Mouse (Mus musculus) CH12.LX (cell line): Measurements from ENCODE around the gene Slc13a2. TPM values are rescaled to one million over a fixed set of nuclear protein-coding genes. Genes with fewer than 3 reads are reported as not detected.

Source experiments
- DNase-seq: peaks from one replicate; pipeline ENCODE4 v3.0.0-alpha.2; 2013; ENCODE audit errors: extremely low read depth
- H3K27ac ChIP-seq: 2 replicates; pipeline ENCODE4 v1.5.1; 2012; ENCODE audit warnings: low read depth, mild to moderate bottlenecking, control low read depth, moderate library complexity; ENCODE audit not compliant: insufficient read depth
- H3K27me3 ChIP-seq: replicated peaks from 2 replicates; pipeline ENCODE3; 2012; ENCODE audit warnings: inconsistent platforms
- H3K36me3 ChIP-seq, 2 experiments: replicated peaks in 1 of 2; 2 replicates each; pipeline versions ENCODE3 to v1.6.1; 2012; ENCODE audit warnings: inconsistent platforms in 1 of 2, low read length in 1 of 2, mild to moderate bottlenecking in 1 of 2, mixed read lengths in 1 of 2, moderate library complexity in 1 of 2; ENCODE audit not compliant: control insufficient read depth in 1 of 2, insufficient read depth in 1 of 2
- H3K4me1 ChIP-seq, 2 experiments: 2 replicates each; pipeline ENCODE4 v1.6.1; 2012; ENCODE audit warnings: inconsistent platforms in 1 of 2, moderate library complexity in 1 of 2; ENCODE audit not compliant: insufficient read depth in 2 of 2, control insufficient read depth in 1 of 2
- H3K4me2 ChIP-seq: 2 replicates; pipeline ENCODE4 v1.6.1; 2012; ENCODE audit warnings: low read depth, mild to moderate bottlenecking, control low read depth; ENCODE audit not compliant: poor library complexity, insufficient read depth, severe bottlenecking
- H3K4me3 ChIP-seq, 3 experiments: fragments of 150-350 bp in 1 of 3; sonication (generic) in 1 of 3; replicated peaks in 1 of 3; 2 replicates each; pipeline versions ENCODE3 to v1.5.1; 2011 to 2012; ENCODE audit warnings: low read depth in 2 of 3, low read length in 2 of 3, mild to moderate bottlenecking in 2 of 3, moderate library complexity in 2 of 3, control low read depth in 1 of 3, improper control_type of control experiment in 1 of 3, inconsistent platforms in 1 of 3, mixed read lengths in 1 of 3; ENCODE audit not compliant: poor library complexity in 1 of 3
- H3K79me2 ChIP-seq: replicated peaks from 2 replicates; pipeline ENCODE4 v1.6.1; 2012; ENCODE audit warnings: mild to moderate bottlenecking, moderate library complexity; ENCODE audit not compliant: control insufficient read depth, poor library complexity, insufficient read depth, severe bottlenecking; ENCODE audit errors: extremely low read depth
- H3K9ac ChIP-seq: 2 replicates; pipeline ENCODE4 v1.6.1; 2012; ENCODE audit warnings: low read depth, mild to moderate bottlenecking, control low read depth, moderate library complexity; ENCODE audit not compliant: insufficient read depth
- H3K9me3 ChIP-seq: replicated peaks from 2 replicates; pipeline ENCODE3; 2012; ENCODE audit warnings: low read length, inconsistent platforms, mixed read lengths
- BHLHE40 ChIP-seq: IDR thresholded peaks from 2 replicates; pipeline ENCODE4 v1.6.1; 2011; ENCODE audit warnings: mild to moderate bottlenecking, low read depth, low read length, improper control_type of control experiment
- CHD2 ChIP-seq: IDR thresholded peaks from 2 replicates; pipeline ENCODE4 v1.6.1; 2011; ENCODE audit warnings: low read length, improper control_type of control experiment
- CTCF ChIP-seq, 2 experiments: IDR thresholded peaks in 1 of 2; conservative IDR thresholded peaks in 1 of 2; 2 replicates each; pipeline ENCODE4 v1.5.1; 2011 to 2012; ENCODE audit warnings: low read depth in 2 of 2, low read length in 2 of 2, improper control_type of control experiment in 1 of 2, inconsistent platforms in 1 of 2, mild to moderate bottlenecking in 1 of 2, moderate library complexity in 1 of 2
- GABPA ChIP-seq: IDR thresholded peaks from 2 replicates; pipeline ENCODE4 v1.6.1; 2012; ENCODE audit warnings: low read depth, low read length, improper control_type of control experiment, inconsistent platforms; ENCODE audit not compliant: insufficient replicate concordance
- HCFC1 ChIP-seq: IDR thresholded peaks from 2 replicates; pipeline ENCODE4 v1.6.1; 2012; ENCODE audit warnings: low read depth, mild to moderate bottlenecking, inconsistent platforms, low read length, improper control_type of control experiment
- KAT2A ChIP-seq: IDR thresholded peaks from 2 replicates; pipeline ENCODE4 v1.6.1; 2012; ENCODE audit warnings: low read length, improper control_type of control experiment, inconsistent platforms; ENCODE audit not compliant: insufficient replicate concordance
- MAFK ChIP-seq: IDR thresholded peaks from 2 replicates; pipeline ENCODE4 v1.6.1; 2011; ENCODE audit warnings: low read length, improper control_type of control experiment; ENCODE audit not compliant: insufficient replicate concordance
- MXI1 ChIP-seq: IDR thresholded peaks from 2 replicates; pipeline ENCODE4 v1.6.1; 2011; ENCODE audit warnings: mild to moderate bottlenecking, low read depth, low read length, improper control_type of control experiment
- NELFE ChIP-seq: IDR thresholded peaks from 2 replicates; pipeline ENCODE4 v1.6.1; 2011; ENCODE audit warnings: low read depth, low read length, improper control_type of control experiment
- POLR2A ChIP-seq: IDR thresholded peaks from 2 replicates; pipeline ENCODE4 v1.6.1; 2011; ENCODE audit warnings: low read depth, mild to moderate bottlenecking, improper control_type of control experiment, low read length
- RAD21 ChIP-seq: IDR thresholded peaks from 2 replicates; pipeline ENCODE4 v1.6.1; 2011; ENCODE audit warnings: low read depth, mild to moderate bottlenecking, low read length, improper control_type of control experiment, moderate library complexity
- RCOR1 ChIP-seq: conservative IDR thresholded peaks from 2 replicates; pipeline ENCODE4 v1.6.1; 2012; ENCODE audit warnings: low read depth, mild to moderate bottlenecking, inconsistent platforms, low read length, improper control_type of control experiment
- SIN3A ChIP-seq: IDR thresholded peaks from 2 replicates; pipeline ENCODE4 v1.6.1; 2012; ENCODE audit warnings: low read length, improper control_type of control experiment, inconsistent platforms
- SMC3 ChIP-seq: IDR thresholded peaks from 2 replicates; pipeline ENCODE4 v1.6.1; 2011; ENCODE audit warnings: low read depth, low read length, improper control_type of control experiment
- UBTF ChIP-seq: IDR thresholded peaks from 2 replicates; pipeline ENCODE4 v1.6.1; 2012; ENCODE audit warnings: low read depth, mild to moderate bottlenecking, inconsistent platforms, low read length, improper control_type of control experiment, moderate library complexity
- ZKSCAN1 ChIP-seq: IDR thresholded peaks from 2 replicates; pipeline ENCODE4 v1.6.1; 2012; ENCODE audit warnings: low read depth, inconsistent platforms, low read length, improper control_type of control experiment, borderline replicate concordance
- ZMIZ1 ChIP-seq: IDR thresholded peaks from 2 replicates; pipeline ENCODE4 v1.6.1; 2012; ENCODE audit warnings: low read depth, mild to moderate bottlenecking, inconsistent platforms, low read length, improper control_type of control experiment
- dilution Hi-C: fragments of 300-500 bp; cut with MboI; formaldehyde crosslinking; loops from 2 replicates; pipeline ENCODE4 v1.14.3; 2020; ENCODE audit warnings: low sequenced_read_pairs; ENCODE audit not compliant: extremely low pct_unique_long_range_greater_than_20kb, extremely low pct_ligation_motif_present
- in situ Hi-C: fragments of 300-500 bp; cut with MboI; formaldehyde crosslinking; loops from 3 replicates; pipeline ENCODE4 v1.14.3; 2019; ENCODE audit warnings: low sequenced_read_pairs, low pct_ligation_motif_present, low pct_unique_long_range_greater_than_20kb, mixed read lengths
- polyA plus RNA-seq: library from polyadenylated mRNA; unstranded; fragments of >175 nt; gene quantifications from 2 replicates; pipeline ENCODE4 v1.2.1, GENCODE M21; 2012; ENCODE audit warnings: low read depth; ENCODE audit not compliant: insufficient read length
- total RNA-seq, 2 experiments: library from RNA; depleted of rRNA; stranded (reverse); fragments of 300-350 nt in 1 of 2; fragments of >200 nt in 1 of 2; gene quantifications; 2 replicates each; pipeline ENCODE4 v1.2.3; 2012 to 2014

Gene Slc13a2
- total and polyA plus RNA-seq, 3 experiments = not detected

DNA sequence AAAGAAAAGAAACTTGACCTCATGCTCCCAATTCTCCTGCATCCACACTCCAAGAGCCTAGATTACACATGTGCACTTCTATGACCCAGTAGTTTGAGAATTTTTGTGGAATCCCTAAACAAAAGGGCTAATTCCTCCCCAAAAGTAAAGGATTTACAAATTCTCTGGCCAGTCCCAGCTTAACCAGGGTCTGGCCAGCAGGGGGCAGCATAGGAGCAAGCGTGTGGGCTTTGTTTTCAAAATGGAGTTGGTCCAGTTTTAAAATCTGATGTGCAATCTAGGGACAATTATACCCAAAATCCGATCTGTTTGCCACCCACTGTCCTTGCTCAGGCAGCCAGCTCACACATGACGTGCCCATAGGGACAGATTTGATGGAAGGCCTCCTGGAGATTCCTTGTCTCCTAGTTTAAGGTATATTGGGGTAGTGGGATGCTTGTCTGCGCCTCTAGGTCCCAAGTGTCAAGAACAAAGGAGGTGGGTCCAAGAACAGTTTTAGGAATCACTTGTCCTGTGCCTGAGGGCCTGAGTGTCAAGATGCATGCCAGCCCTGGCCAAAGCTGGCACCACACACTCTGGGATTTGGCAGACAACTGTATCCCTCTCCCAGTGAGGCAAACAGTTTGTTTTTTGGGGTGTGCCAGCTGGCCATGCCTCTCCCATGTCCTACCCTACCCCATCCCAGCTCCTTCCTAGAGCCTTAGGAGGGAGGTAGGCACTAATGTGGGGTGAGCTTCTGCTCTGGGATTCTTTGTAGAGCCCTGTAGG is 66.4 kb downstream of the Slc13a2 start:
- no peaks in the 10 kb centered on the region for H3K36me3 ChIP-seq
- H3K4me3 ChIP-seq = no peak overlapping the region
- no peaks in the 10 kb centered on the region for H3K9me3 ChIP-seq
- DNase-seq = peak; percentile 78
- H3K79me2 ChIP-seq = no peaks in the 10 kb centered on the region
- H3K9ac ChIP-seq = no peak overlapping the region
- no peak overlapping the region for H3K4me2 ChIP-seq
- H3K27ac ChIP-seq = no peak overlapping the region
- peak; percentile 35; the same call in 1 of the 2 replicates for TF ChIP-seq SIN3A
- TF ChIP-seq CTCF (conservative IDR thresholded peaks at IDR 0.05 in 1 of 2, IDR thresholded peaks at IDR 0.05 in 1 of 2; ENCODE audit: low read depth in 2 of 2, low read length in 2 of 2) = peak; percentile 80 to 95
- TF ChIP-seq ZKSCAN1 = no peak
- TF ChIP-seq RCOR1 = 0 out of 2 replicates have a peak, but pooled peaks have one; percentile 9
- TF ChIP-seq UBTF = no peak
- peak; percentile 12; the same call in 1 of the 2 replicates for TF ChIP-seq HCFC1
- TF ChIP-seq POLR2A = no peak
- TF ChIP-seq ZMIZ1 = no peak
- TF ChIP-seq KAT2A = no peak
- TF ChIP-seq BHLHE40 = 0 out of 2 replicates have a peak, but pooled peaks have one; percentile 8
- TF ChIP-seq NELFE = peak; percentile 20; the same call in 1 of the 2 replicates
- TF ChIP-seq SMC3 = peak; percentile 70
- TF ChIP-seq RAD21 = peak; percentile 83
- TF ChIP-seq GABPA = no peak
- TF ChIP-seq MXI1 = no peak
- TF ChIP-seq, all 38 proteins: peak for 8
- no peaks in the 10 kb centered on the region for H3K27me3 ChIP-seq
- dilution Hi-C loops (no loop called here), in situ Hi-C loops (no loop called here)
- peaks cover 6 to 43% of the 10 kb centered on the region in 2 experiments for H3K4me1 ChIP-seq

DNA sequence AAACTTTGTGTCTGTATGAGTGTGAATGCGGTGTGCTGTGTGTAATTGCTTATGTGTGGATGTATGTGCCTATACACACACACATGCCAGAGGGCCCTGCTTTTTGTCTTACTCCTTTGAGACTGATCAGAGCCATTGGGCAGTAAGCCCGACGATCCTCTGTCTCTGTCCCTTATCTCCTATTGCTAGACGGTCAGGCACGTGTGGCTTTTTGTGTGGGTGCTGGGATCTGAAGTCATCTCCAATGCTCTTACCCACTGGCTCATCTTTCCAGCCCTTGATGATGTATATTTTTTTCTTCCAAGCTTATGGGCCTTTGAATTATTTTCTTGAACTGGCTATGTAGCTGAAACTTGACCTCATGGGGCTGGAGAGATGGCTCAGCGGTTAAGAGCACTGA is 67.1 kb downstream of the Slc13a2 start:
- Histone ChIP-seq H3K36me3 (peaks cover 0 to 6% of the 10 kb centered on the region in 2 experiments), H3K27me3 (no peaks in the 10 kb centered on the region), H3K9ac (no peak overlapping the region), H3K9me3 (no peaks in the 10 kb centered on the region), H3K79me2 (no peaks in the 10 kb centered on the region), H3K27ac (no peak overlapping the region), H3K4me2 (no peak overlapping the region), H3K4me1 (peaks cover 5 to 48% of the 10 kb centered on the region in 2 experiments; a peak in 3 of 4 replicates), H3K4me3 (no peak overlapping the region)
- dilution Hi-C loops (no loop called here), in situ Hi-C loops (no loop called here)
- no peak for DNase-seq
- no peak for TF ChIP-seq MAFK
- TF ChIP-seq CHD2 = 0 out of 2 replicates have a peak, but pooled peaks have one; percentile 16
